Mouse (Mus musculus) left cerebral cortex, adult 9 months (tissue): ENCODE results near the gene Lrrc8d.
"Not testable (repeated sequence)": the region's sequence is repeated elsewhere in the genome, so short reads cannot be mapped to it uniquely, and the experiment has no call there.

Experiments
- DNase-seq, 2 experiments: peaks; one replicate each; pipeline ENCODE4 v3.0.0; 2022; ENCODE audit warnings: low spot score in 2 of 2

Gene Lrrc8d

DNA sequence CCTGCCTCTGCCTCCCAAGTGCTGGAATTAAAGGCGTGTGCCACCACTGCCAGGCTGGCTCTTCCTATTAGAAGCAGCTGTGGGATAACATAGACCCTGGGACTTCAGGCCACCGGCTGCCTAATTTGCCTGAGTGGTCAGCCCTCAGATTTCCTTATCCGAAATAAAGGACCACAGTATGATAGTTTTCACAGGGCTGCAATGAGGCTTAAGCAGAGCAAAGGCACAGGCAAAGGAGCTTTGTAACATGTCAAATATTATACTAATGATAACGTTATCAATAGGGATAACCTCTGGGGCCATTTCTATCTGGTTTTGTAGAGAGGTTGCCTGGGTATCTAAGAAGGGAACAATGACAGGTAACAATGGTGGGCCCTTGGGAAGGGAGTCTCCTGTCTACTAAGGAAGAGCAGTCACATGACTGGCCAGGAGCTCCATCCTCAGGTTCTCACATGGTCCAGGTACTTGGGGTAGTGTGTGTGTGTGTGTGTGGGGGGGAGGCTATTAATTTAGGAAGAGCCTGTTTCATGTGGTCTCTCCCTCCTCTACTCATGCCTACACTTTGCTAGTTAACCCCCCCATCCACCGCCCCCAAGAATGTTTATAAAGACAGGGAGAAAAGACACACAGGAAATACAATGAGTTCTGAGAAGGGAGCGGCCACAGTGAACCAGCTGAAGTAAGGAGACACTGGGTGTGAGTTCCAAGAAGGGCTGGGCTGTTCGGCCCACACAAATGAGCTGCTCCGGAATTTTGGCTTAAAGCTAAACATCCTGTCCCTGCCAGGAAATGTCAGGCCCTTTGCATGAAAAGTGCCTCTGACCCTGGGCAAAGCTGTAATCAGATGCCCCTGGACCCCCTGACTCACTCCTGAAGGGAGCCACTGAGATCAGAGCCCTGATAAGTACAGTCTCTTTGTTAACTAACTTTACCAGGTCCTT lies 159.3 kb downstream of the Lrrc8d start:
- no peak for DNase-seq

DNA sequence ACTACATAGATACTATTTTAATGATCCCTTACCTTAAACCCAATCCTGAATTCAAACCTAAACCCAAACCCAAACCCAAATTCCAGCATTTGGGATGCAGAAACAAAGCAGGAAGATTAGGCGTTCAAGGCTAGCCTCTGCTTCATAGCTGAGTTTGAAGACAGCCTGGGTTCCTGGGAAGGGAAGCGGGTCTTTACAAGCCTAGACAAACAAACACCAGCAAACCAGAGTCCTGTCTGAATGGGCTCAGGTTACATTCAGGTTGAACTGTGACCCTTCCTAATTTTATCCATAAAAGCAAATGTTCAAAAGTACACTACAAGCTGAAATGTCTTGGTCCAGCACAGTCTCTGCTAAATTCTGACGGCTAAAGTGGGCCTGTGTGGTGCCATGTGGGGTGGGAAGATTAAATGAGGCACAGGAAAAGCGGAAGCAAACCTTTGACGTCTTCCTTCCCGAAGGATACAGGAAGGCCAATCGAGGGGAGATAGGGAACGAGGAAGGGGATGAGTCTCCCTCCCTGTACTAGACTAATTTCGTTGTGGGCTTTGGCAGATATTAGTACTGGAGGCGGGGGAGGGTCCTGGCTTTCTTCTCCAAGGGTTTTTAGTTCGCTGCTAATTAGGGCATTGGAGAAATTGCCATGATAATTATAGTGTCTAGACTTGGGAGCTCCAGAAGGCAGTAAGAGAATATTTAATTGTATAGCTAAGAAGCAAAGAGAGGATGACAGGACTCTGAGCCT lies 160.1 kb downstream of the Lrrc8d start:
- peak in 1 of 2 experiments; percentile 52 for DNase-seq

DNA sequence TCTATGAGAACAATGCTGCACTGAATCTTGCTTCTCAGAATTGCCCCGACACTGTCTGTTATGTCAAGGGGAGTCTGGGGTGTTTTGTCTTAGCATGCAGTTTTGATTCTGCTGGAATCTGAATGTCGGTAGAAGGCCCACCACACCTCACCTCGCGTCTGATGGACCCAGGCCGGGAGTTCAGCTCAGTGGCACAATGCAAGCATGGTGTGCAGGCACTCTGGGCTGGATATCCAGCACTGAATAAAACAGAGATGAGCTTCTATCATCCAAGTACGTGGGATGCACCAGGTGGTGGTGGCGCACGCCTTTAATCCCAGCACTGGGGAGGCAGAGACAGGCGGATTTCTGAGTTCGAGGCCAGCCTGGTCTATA lies 160.7 kb downstream of the Lrrc8d start:
- no peak for DNase-seq

DNA sequence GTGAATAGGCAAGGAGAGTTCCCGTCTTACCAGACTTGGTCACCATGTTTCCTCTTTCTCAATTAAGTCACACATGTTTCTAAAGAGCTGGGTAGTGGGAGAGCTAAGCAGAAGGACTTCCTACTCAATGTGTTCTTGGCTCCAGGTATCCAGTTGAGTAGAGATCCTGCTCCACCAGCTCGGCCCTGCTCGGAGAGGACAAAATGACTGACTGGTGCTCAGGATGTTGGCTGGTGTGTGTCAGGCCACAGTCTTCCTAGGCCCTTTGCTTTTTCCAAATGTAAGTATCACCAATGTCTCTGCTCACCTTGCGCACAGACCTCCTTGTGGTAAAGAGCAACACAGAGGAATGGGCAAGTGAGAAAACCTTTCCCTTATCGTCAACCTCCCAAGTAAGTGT lies 161.8 kb downstream of the Lrrc8d start:
- no peak for DNase-seq

DNA sequence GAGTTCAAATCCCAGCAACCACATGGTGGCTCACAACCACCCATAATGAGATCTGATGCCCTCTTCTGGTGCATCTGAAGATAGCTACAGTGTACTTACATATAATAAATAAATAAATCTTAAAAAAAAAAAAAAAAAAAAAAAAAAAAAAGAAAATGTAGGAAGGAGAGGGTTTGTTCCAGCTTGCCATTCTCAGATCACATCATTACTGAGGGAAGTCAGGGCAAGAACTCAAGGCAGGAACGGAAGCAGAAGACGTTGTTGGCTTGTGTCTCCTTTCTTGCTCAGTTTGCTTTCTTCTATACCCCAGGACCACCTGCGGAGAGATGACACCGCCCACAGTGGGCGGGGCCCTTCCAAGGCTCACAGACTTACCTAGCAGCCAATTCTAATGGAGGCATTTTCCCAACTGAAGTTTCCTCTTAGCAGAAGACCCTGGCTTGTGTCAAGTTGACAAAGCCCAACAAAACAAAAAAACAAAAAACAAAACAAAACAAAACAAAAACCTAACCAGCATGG lies 165.4 kb downstream of the Lrrc8d start:
- DNase-seq, result not testable (repeated sequence)

DNA sequence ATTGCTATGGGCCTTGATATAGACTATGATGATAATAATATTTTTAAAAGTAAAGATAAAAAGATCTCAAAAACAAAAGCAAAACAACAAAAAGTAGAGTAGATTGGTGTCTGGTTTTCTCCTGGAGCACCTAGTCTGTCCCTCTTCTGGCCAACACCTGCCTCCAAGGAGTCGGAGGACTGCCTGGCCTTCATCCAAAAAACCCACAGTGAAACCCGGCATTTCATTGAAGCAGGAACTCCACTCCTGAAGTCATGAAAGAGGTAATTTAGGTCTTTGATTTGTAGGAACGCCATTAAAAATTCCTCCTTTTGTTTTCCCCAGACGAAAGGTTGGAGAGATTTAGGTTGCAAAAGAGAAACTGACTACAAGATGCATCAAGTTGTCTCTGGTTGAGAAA lies 167.7 kb downstream of the Lrrc8d start:
- DNase-seq, result no peak

DNA sequence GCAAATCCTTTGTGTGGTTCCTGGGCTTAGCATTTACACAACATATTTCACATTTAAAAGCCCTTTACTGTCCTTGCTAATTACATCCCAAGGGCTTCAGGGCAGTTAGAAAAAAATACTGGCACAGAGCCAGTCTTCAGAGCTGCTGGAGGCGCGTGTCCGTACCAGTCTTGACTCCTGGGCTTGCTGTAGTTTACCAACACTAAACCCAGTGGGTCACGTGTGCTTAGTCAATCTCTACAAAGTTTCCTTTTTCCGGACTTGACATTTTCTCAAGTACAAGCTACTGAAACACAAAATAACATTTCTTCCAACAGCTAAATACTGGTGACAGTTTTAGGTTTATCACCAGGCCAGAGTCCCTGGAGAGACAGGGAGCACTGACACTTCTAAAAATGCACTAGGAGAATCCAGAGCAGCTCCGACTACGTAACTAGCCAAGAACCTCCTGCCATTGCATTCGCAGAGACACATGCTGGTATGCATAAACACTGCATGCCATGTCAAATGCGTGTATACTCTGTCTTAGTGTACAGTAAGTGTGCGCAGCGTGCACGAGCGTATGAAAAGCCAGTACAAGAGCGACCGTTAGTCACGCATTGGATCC lies 168.2 kb downstream of the Lrrc8d start:
- no peak for DNase-seq

DNA sequence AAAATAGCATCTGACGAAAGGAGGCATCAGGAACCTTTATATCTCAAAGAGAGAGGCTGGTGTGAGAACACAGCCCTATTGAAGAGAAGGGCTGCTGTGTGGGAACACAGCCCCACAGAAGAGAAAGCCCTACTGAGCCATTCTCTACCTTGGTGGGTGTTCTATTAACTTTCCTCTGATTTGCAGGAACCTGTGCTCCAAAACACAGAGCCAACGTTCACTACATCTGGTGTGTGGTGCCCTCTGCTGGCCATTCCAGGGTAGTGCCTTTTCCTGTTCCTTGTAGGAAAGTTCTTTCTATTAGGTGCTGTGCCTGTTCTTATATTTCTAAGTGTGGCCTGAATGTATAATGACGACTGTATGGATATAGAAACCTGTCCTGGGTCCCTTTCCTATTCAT lies 168.8 kb downstream of the Lrrc8d start:
- DNase-seq, result peak in 1 of 2 experiments; percentile 89

DNA sequence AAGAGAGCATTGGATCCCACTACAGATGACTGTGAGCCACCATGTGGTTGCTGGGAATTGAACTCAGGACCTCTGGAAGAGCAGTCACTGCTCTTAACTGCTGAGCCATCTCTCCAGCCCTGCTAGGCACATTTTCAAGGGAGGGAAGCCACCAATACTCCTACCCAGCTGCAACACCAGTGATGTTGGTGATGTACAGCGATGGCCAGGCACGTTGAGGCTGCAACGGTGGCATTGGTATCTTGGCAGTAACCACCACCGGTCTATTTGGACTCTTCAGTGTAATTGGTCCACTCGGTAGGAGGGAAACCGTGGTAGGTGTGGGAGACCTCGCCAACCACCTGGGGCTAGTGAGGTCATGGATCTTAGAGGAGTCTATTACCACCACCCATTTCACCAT lies 170.0 kb downstream of the Lrrc8d start:
- no peak for DNase-seq

DNA sequence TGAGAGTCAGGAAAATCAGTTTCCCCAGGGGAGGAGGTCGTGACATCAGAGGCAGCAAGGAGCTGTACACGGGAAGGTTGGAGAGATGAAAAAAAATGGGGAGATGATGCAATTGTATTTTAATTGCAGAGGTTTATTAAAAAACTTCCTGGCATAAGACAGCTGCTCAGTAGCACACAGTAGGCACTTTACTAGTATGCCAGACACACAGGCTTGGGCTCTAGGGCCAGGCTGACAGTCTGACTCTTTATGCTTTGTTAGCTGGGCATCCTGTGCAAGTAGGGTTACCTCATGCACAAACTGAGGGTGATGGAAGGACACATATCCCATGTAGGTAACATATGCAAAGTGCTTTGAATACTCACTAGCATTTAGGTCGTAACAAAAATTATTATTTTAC lies 171.4 kb downstream of the Lrrc8d start:
- DNase-seq, result no peak

DNA sequence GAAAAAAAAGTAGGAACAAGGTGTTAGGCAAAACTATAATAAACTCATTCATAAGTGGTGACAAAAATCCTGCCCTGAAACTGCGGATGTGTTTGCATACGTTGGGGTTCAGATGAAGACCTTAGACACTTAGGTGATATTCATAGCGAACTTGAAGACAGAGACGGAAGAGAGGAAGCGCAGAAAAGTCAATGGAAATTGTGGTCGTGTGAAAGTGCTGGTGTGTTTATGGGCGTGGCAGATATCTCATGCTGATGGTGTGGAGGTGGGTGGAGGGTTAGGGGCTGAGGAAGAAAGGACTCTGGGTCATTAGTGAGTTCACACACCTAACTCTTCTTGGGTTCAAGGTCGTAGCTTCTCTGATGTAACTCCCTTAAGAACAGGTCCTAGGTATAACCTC lies 172.4 kb downstream of the Lrrc8d start:
- no peak for DNase-seq

DNA sequence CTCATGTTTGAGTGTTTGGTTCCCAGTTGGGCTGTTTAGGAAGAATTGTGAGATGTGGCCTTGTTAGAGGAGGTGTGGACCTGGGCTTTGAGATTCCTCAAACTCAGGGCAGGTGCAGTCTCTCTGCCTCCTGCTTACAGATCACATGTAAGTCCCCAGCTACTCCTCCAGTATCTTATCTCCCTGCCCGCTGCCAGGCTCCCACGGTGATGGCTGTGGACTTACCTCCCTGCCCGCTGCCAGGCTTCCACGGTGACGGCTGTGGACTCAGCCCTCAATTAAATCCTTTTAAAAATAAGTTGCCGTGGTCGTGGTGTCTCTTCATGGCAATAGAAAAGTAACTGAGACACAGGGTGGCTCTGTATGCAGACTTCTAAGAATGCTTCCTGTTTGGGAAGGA lies 173.1 kb downstream of the Lrrc8d start:
- no peak for DNase-seq

DNA sequence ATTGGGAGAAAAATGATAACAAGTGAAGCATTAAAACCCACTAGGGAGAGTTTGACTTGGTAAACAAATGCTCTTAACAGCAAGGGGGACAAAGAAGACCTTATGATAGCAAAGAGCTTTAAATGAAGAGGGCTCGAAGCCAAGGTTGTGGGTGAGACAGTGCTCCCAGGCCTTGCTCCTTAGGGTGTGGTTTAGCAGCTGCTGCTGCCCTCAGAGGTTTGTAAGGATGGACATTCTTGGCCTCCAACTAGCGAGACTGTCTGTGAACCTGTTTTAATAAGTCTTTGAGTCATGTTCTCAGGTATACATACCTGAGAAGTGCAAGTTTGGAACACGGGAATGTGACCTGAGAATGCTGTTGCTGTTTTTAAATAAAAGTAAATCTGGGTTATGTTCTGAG lies 174.0 kb downstream of the Lrrc8d start:
- DNase-seq, result no peak

DNA sequence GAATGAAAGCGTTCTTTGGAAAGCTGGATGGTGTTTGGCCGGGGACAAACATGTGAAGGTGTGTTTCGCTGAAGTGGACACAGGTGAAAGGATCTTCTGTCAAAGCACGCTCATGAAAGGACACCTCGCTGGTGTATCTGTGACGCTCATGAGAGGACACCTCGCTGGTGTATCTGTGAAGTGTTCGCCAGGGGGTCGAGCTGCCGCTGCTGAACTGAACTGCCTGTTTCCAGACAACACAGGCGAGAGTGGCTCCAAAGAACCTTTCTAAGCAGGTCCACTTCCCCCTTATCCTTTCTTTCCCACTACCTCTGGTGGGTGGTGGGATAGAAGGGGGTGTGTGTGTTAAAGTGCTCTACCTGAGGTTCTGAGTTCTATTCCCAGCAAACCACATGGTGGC lies 174.7 kb downstream of the Lrrc8d start:
- DNase-seq, result no peak

DNA sequence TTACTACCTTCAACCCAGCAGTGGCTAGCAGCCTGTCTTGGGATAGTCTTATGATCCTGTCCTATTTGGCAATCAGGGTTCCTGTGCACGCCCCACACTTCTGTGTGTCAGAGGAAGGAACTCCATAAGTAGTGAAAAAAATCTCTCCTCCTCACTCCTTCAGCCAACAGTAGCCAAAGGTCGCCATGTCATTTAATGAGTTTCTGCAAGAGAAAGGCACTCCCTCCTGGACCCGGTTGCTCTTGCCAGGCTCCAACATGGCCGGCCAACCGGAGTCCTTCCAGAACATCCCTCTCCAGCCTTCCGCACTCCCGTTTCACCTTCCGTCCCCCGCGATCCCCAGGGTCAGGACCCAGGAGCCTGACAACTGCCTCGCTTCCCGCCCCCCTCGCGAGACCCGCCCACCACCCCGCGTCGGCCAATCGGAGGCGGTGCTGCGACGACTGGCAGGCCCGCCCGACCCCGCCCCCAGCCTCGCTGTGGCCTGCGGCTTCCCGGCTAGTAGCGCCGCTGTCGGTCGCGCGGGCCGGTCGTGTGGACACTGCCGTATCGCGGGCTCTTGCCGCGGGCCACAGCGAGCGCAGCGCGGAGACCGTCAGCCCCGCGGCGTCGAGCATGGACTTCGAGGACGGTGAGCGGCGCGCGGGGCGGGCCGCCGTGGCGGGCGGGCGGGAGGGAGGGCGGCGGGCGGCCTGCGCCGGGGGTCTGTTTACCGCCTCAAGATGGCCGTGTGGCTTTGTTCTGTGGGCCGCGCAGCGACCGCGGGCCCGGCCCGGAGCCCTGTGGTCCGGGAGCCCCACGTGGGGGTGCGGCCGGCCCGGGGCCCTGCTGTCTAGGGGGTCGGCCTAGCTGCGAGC lies 176.5 kb downstream of the Lrrc8d start, which contains the start of gene Zfp326:
Zfp326 (plus strand) TSS at position 498 of the 857 bp plus-strand sequence.
- peak; percentile 63 to 75 for DNase-seq

DNA sequence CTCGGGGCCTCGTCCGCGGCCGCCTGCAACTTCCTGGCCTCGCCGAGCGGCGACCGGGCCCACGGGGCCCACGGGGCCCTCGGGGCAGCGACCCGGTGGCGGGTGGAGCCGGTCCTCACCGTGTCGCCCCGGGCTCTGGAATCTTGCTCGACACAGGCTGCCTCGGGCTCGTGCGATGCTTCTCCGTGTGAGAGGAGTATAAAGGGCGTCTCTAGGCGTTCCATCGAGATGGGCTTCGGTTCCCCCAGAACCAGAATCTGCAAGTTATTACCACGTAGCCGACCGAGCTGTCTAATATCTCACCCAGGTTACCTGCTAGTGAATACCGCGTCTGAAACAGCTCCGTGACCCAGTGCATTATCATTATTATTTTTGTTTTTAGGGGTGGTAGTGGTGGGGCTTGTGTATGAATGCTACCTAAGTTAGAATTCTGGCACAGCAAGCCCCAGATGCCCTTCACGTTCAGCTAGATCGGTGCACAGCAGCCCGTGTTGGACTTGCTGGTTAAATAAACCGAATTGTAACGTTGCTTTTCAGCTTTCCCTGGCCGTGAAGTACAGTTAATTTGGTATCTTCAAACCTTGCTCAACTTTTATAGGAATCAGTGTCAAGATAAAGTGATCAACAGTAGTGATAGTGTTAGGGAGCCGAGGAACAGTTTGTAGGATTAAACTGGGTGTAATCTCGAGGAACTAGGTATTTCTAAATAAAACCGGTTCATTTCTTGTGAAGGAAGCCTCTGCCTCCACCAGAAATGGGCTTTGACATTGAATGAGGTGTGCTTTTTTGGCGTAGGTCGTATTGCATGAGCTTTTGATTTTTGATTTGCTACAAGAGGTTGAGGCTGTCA lies 177.4 kb downstream of the Lrrc8d start:
- no peak for DNase-seq
